Mouse (Mus musculus): ENCODE measurements at regions not wholly inside any gene's neighbourhood (a gene's known extent, or its start where the extent isn't known, plus 50 kb on each side); places are given as distances from the start of the nearest gene placed in this dataset.

GRCm38 (mm10) chr8:103343891-103344290 lies 558.4 kb upstream of the Cdh11 start:
- Histone ChIP-seq H3K9me3 (replicated peaks; ENCODE audit: control insufficient read depth, low read length) (no peaks in the 10 kb centered on the region), H3K4me3 (ENCODE audit: low read depth, low read length) (no peak overlapping the region), H3K27ac (ENCODE audit: low read length) (no peak overlapping the region), H3K36me3 (ENCODE audit: control insufficient read depth, insufficient read depth) (no peaks in the 10 kb centered on the region), H3K4me1 (ENCODE audit: control insufficient read depth, low read depth, low read length) (no peaks in the 10 kb centered on the region), H3K4me2 (ENCODE audit: low read depth, low read length) (no peak overlapping the region), H3K9ac (ENCODE audit: low read depth, low read length) (no peak overlapping the region), H3K27me3 (ENCODE audit: control insufficient read depth, insufficient read depth, low read depth, low read length) (no peaks in the 10 kb centered on the region)
- 61% methylated on average over 3 of the region's 3 CpGs for WGBS (ENCODE audit: insufficient replicate concordance)
- ATAC-seq (ENCODE audit: low read depth) = no peak

- Histone ChIP-seq H3K9me3 (replicated peaks; ENCODE audit: control insufficient read depth, low read length) (no peaks in the 10 kb centered on the region), H3K36me3 (ENCODE audit: control insufficient read depth, insufficient read depth) (no peaks in the 10 kb centered on the region), H3K27ac (ENCODE audit: low read length) (no peak overlapping the region), H3K4me2 (ENCODE audit: low read depth, low read length) (no peak overlapping the region), H3K4me1 (ENCODE audit: control insufficient read depth, low read depth, low read length) (no peaks in the 10 kb centered on the region), H3K27me3 (ENCODE audit: control insufficient read depth, insufficient read depth, low read depth, low read length) (no peaks in the 10 kb centered on the region), H3K9ac (ENCODE audit: low read depth, low read length) (no peak overlapping the region), H3K4me3 (ENCODE audit: low read depth, low read length) (no peak overlapping the region)
- WGBS (ENCODE audit: insufficient replicate concordance) = 55% methylated on average over 2 of the region's 2 CpGs
- ATAC-seq (ENCODE audit: low read depth) = no peak
Measured at GRCm38 (mm10) chr8:103344871-103345270, 559.4 kb upstream of the Cdh11 start.

GRCm38 (mm10) chr8:103347158-103347871 lies 561.9 kb upstream of the Cdh11 start:
- no peak for ATAC-seq (ENCODE audit: low read depth)
- Histone ChIP-seq H3K4me2 (ENCODE audit: low read depth, low read length) (no peak overlapping the region), H3K4me3 (ENCODE audit: low read depth, low read length) (no peak overlapping the region), H3K9ac (ENCODE audit: low read depth, low read length) (no peak overlapping the region), H3K36me3 (ENCODE audit: control insufficient read depth, insufficient read depth) (no peaks in the 10 kb centered on the region), H3K27ac (ENCODE audit: low read length) (no peak overlapping the region), H3K27me3 (ENCODE audit: control insufficient read depth, insufficient read depth, low read depth, low read length) (no peaks in the 10 kb centered on the region), H3K9me3 (replicated peaks; ENCODE audit: control insufficient read depth, low read length) (no peaks in the 10 kb centered on the region), H3K4me1 (ENCODE audit: control insufficient read depth, low read depth, low read length) (no peaks in the 10 kb centered on the region)
- WGBS (ENCODE audit: insufficient replicate concordance) = 38% methylated on average over 7 of the region's 7 CpGs

GRCm38 (mm10) chr8:103361713-103362112 lies 576.3 kb upstream of the Cdh11 start:
- Histone ChIP-seq H3K9ac (ENCODE audit: low read depth, low read length) (no peak overlapping the region), H3K4me2 (ENCODE audit: low read depth, low read length) (no peak overlapping the region), H3K9me3 (replicated peaks; ENCODE audit: control insufficient read depth, low read length) (no peaks in the 10 kb centered on the region), H3K4me3 (ENCODE audit: low read depth, low read length) (no peak overlapping the region), H3K27me3 (ENCODE audit: control insufficient read depth, insufficient read depth, low read depth, low read length) (no peaks in the 10 kb centered on the region), H3K36me3 (ENCODE audit: control insufficient read depth, insufficient read depth) (no peaks in the 10 kb centered on the region), H3K4me1 (ENCODE audit: control insufficient read depth, low read depth, low read length) (no peaks in the 10 kb centered on the region), H3K27ac (ENCODE audit: low read length) (no peak overlapping the region)
- no peak for ATAC-seq (ENCODE audit: low read depth)
- WGBS (ENCODE audit: insufficient replicate concordance) = 56% methylated on average over 3 of the region's 3 CpGs

GRCm38 (mm10) chr8:103370394-103370793 lies 585.0 kb upstream of the Cdh11 start:
- no peaks in the 10 kb centered on the region for H3K4me1 ChIP-seq (ENCODE audit: control insufficient read depth, low read depth, low read length)
- 28% methylated on average over 2 of the region's 2 CpGs for WGBS (ENCODE audit: insufficient replicate concordance)
- H3K4me3 ChIP-seq (ENCODE audit: low read depth, low read length) = no peak overlapping the region
- H3K36me3 ChIP-seq (ENCODE audit: control insufficient read depth, insufficient read depth) = no peaks in the 10 kb centered on the region
- no peaks in the 10 kb centered on the region for H3K9me3 ChIP-seq (replicated peaks; ENCODE audit: control insufficient read depth, low read length)
- ATAC-seq (ENCODE audit: low read depth) = no peak
- no peaks in the 10 kb centered on the region for H3K27me3 ChIP-seq (ENCODE audit: control insufficient read depth, insufficient read depth, low read depth, low read length)
- H3K4me2 ChIP-seq (ENCODE audit: low read depth, low read length) = no peak overlapping the region
- H3K9ac ChIP-seq (ENCODE audit: low read depth, low read length) = no peak overlapping the region
- no peak overlapping the region for H3K27ac ChIP-seq (ENCODE audit: low read length)

- no peaks in the 10 kb centered on the region for H3K36me3 ChIP-seq (ENCODE audit: control insufficient read depth, insufficient read depth)
- no peaks in the 10 kb centered on the region for H3K27me3 ChIP-seq (ENCODE audit: control insufficient read depth, insufficient read depth, low read depth, low read length)
- H3K4me3 ChIP-seq (ENCODE audit: low read depth, low read length) = no peak overlapping the region
- H3K4me2 ChIP-seq (ENCODE audit: low read depth, low read length) = no peak overlapping the region
- no peak overlapping the region for H3K9ac ChIP-seq (ENCODE audit: low read depth, low read length)
- H3K4me1 ChIP-seq (ENCODE audit: control insufficient read depth, low read depth, low read length) = no peaks in the 10 kb centered on the region
- WGBS (ENCODE audit: insufficient replicate concordance) = 36% methylated on average over 1 of the region's 1 CpGs
- no peaks in the 10 kb centered on the region for H3K9me3 ChIP-seq (replicated peaks; ENCODE audit: control insufficient read depth, low read length)
- no peak for ATAC-seq (ENCODE audit: low read depth)
- H3K27ac ChIP-seq (ENCODE audit: low read length) = no peak overlapping the region
Measured at GRCm38 (mm10) chr8:103373007-103373406, 587.6 kb upstream of the Cdh11 start.

- H3K27me3 ChIP-seq (ENCODE audit: control insufficient read depth, insufficient read depth, low read depth, low read length) = no peaks in the 10 kb centered on the region
- 61% methylated on average over 4 of the region's 4 CpGs for WGBS (ENCODE audit: insufficient replicate concordance)
- no peak overlapping the region for H3K4me2 ChIP-seq (ENCODE audit: low read depth, low read length)
- H3K4me1 ChIP-seq (ENCODE audit: control insufficient read depth, low read depth, low read length) = no peaks in the 10 kb centered on the region
- no peak for ATAC-seq (ENCODE audit: low read depth)
- H3K9ac ChIP-seq (ENCODE audit: low read depth, low read length) = no peak overlapping the region
- no peaks in the 10 kb centered on the region for H3K36me3 ChIP-seq (ENCODE audit: control insufficient read depth, insufficient read depth)
- no peak overlapping the region for H3K27ac ChIP-seq (ENCODE audit: low read length)
- H3K9me3 ChIP-seq (replicated peaks; ENCODE audit: control insufficient read depth, low read length) = no peaks in the 10 kb centered on the region
- no peak overlapping the region for H3K4me3 ChIP-seq (ENCODE audit: low read depth, low read length)
Measured at GRCm38 (mm10) chr8:103374151-103374550, 588.7 kb upstream of the Cdh11 start.

GRCm38 (mm10) chr8:103378545-103378944 lies 593.1 kb upstream of the Cdh11 start:
- no peaks in the 10 kb centered on the region for H3K36me3 ChIP-seq (ENCODE audit: control insufficient read depth, insufficient read depth)
- no peak for ATAC-seq (ENCODE audit: low read depth)
- H3K4me3 ChIP-seq (ENCODE audit: low read depth, low read length) = no peak overlapping the region
- no peaks in the 10 kb centered on the region for H3K4me1 ChIP-seq (ENCODE audit: control insufficient read depth, low read depth, low read length)
- no peaks in the 10 kb centered on the region for H3K27me3 ChIP-seq (ENCODE audit: control insufficient read depth, insufficient read depth, low read depth, low read length)
- no peak overlapping the region for H3K27ac ChIP-seq (ENCODE audit: low read length)
- no peak overlapping the region for H3K9ac ChIP-seq (ENCODE audit: low read depth, low read length)
- 15% methylated on average over 3 of the region's 3 CpGs for WGBS (ENCODE audit: insufficient replicate concordance)
- no peak overlapping the region for H3K4me2 ChIP-seq (ENCODE audit: low read depth, low read length)
- no peaks in the 10 kb centered on the region for H3K9me3 ChIP-seq (replicated peaks; ENCODE audit: control insufficient read depth, low read length)

- H3K36me3 ChIP-seq (ENCODE audit: control insufficient read depth, insufficient read depth) = no peaks in the 10 kb centered on the region
- H3K9me3 ChIP-seq (replicated peaks; ENCODE audit: control insufficient read depth, low read length) = no peaks in the 10 kb centered on the region
- no peak for ATAC-seq (ENCODE audit: low read depth)
- H3K4me1 ChIP-seq (ENCODE audit: control insufficient read depth, low read depth, low read length) = no peaks in the 10 kb centered on the region
- 61% methylated on average over 3 of the region's 3 CpGs for WGBS (ENCODE audit: insufficient replicate concordance)
- no peaks in the 10 kb centered on the region for H3K27me3 ChIP-seq (ENCODE audit: control insufficient read depth, insufficient read depth, low read depth, low read length)
- H3K9ac ChIP-seq (ENCODE audit: low read depth, low read length) = no peak overlapping the region
- H3K4me2 ChIP-seq (ENCODE audit: low read depth, low read length) = no peak overlapping the region
- H3K27ac ChIP-seq (ENCODE audit: low read length) = no peak overlapping the region
- no peak overlapping the region for H3K4me3 ChIP-seq (ENCODE audit: low read depth, low read length)
Measured at GRCm38 (mm10) chr8:103381575-103381974, 596.1 kb upstream of the Cdh11 start.
